Comparison of ENCODE assay signal across 8 mouse cellular contexts in genomic region chr10:80960551-80961508, GRCm38 (mm10). TPM values are rescaled to one million over a fixed set of nuclear protein-coding genes. Genes with fewer than 3 reads are reported as not detected.
A peak's percentile ranks its signal among the peaks of the same experiment; 100 is the strongest.
DNase-seq lines count a peak whose midpoint lies in the region; ATAC-seq lines count a peak whose summit lies in the region.

No protein-coding gene starts in this region.

- H3K4me3 ChIP-seq in neural tube, embryonic 15.5 days (replicated peaks), result no peak overlapping the region
- no peak overlapping the region; a peak in 1 of 4 replicates for H3K4me3 ChIP-seq in heart, embryonic 14.5 days (ENCODE audit: control insufficient read depth in 1 of 2, insufficient read depth in 1 of 2, low read depth in 1 of 2, low read length in 2 of 2)
- 0 out of 2 replicates have a peak overlapping the region, but pooled peaks have one; percentile 3 for H3K4me3 ChIP-seq in limb, embryonic 12.5 days (replicated peaks)

- peaks cover 4% of the 10 kb centered on the region; the same call in 1 of the 2 replicates for H3K27me3 ChIP-seq in neural tube, embryonic 15.5 days (replicated peaks)
- H3K27me3 ChIP-seq in heart, embryonic 14.5 days (ENCODE audit: control insufficient read depth, insufficient read depth, low read length), result no peaks in the 10 kb centered on the region
- no peaks in the 10 kb centered on the region for H3K27me3 ChIP-seq in limb, embryonic 12.5 days

- WGBS in neural tube, embryonic 15.5 days, result 16% methylated on average over 14 of the region's 16 CpGs
- WGBS in heart, embryonic 14.5 days, result 15% methylated on average over 12 of the region's 16 CpGs
- WGBS in limb, embryonic 12.5 days, result 13% methylated on average over 16 of the region's 16 CpGs

- peaks cover 17% of the 10 kb centered on the region for H3K4me1 ChIP-seq in neural tube, embryonic 15.5 days
- peaks cover 32 to 43% of the 10 kb centered on the region in 2 experiments for H3K4me1 ChIP-seq in heart, embryonic 14.5 days (ENCODE audit: control insufficient read depth in 2 of 2, insufficient read depth in 2 of 2, low read length in 2 of 2)
- peaks cover 37% of the 10 kb centered on the region for H3K4me1 ChIP-seq in limb, embryonic 12.5 days (replicated peaks)

- no peak overlapping the region for H3K4me2 ChIP-seq in neural tube, embryonic 15.5 days
- H3K4me2 ChIP-seq in heart, embryonic 14.5 days (ENCODE audit: low read length), result peak overlapping the region; percentile 23
- H3K4me2 ChIP-seq in limb, embryonic 12.5 days, result peak overlapping the region; percentile 28

- DNase-seq in neural tube, embryonic 10.5 days (ENCODE audit: extremely low spot score, low spot score), result peak; percentile 70
- DNase-seq in embryo, embryonic 10 days (ENCODE audit: low spot score), result peak; percentile 81
- DNase-seq in naive thymus-derived CD4-positive, alpha-beta T cell, adult 2 months (ENCODE audit: low read depth), result peak; percentile 61
- no peak for DNase-seq in layer of hippocampus, postnatal 10 days (ENCODE audit: low spot score in 2 of 2)

- no peaks in the 10 kb centered on the region for H3K36me3 ChIP-seq in neural tube, embryonic 15.5 days
- H3K36me3 ChIP-seq in heart, embryonic 14.5 days (ENCODE audit: control insufficient read depth, insufficient read depth, low read length), result no peaks in the 10 kb centered on the region
- no peaks in the 10 kb centered on the region for H3K36me3 ChIP-seq in limb, embryonic 12.5 days

- no peak overlapping the region for H3K27ac ChIP-seq in neural tube, embryonic 15.5 days (replicated peaks)
- peak overlapping the region; percentile 71 to 84 for H3K27ac ChIP-seq in heart, embryonic 14.5 days (replicated peaks in 1 of 2; ENCODE audit: control insufficient read depth in 1 of 2, insufficient read depth in 1 of 2, low read depth in 2 of 2, low read length in 2 of 2)
- H3K27ac ChIP-seq in limb, embryonic 12.5 days, result peak overlapping the region; percentile 79

- no peaks in the 10 kb centered on the region for H3K9me3 ChIP-seq in neural tube, embryonic 15.5 days (replicated peaks)
- H3K9me3 ChIP-seq in heart, embryonic 14.5 days (ENCODE audit: control insufficient read depth, low read length), result no peaks in the 10 kb centered on the region
- H3K9me3 ChIP-seq in limb, embryonic 12.5 days, result no peaks in the 10 kb centered on the region

- no peak for ATAC-seq in neural tube, embryonic 15.5 days (ENCODE audit: low FRiP score)
- ATAC-seq in heart, embryonic 14.5 days (ENCODE audit: insufficient number of reproducible peaks, insufficient read depth, low FRiP score, low read depth), result peak; percentile 51; the same call in 1 of the 2 replicates
- ATAC-seq in limb, embryonic 12.5 days (ENCODE audit: insufficient number of reproducible peaks, insufficient read depth, low FRiP score, low TSS enrichment, low read depth), result peak; percentile 54; the same call in 1 of the 2 replicates
- ATAC-seq in erythroid progenitor cell, adult 5-6 weeks (replicated peaks; ENCODE audit: low FRiP score, poor library complexity, severe bottlenecking), result no peak

- no peak overlapping the region for H3K9ac ChIP-seq in neural tube, embryonic 15.5 days (replicated peaks)
- peak overlapping the region; percentile 54 for H3K9ac ChIP-seq in heart, embryonic 14.5 days (ENCODE audit: low read length)
- peak overlapping the region; percentile 23; the same call in 1 of the 2 replicates for H3K9ac ChIP-seq in limb, embryonic 12.5 days (replicated peaks)

RNA-seq across cellular contexts. Expression of gene Gadd45b, which starts 31.0 kb away (rescaled TPM):
- 9.0 and 11.1 TPM in 2 replicates for polyA plus RNA-seq in neural tube, embryonic 15.5 days (2015; fragmentation: Nextera tagmentation; extraction: Ambion mirVana)
- 34.5 and 39.8 TPM in 2 replicates for polyA plus RNA-seq in heart, embryonic 14.5 days (2014; fragmentation: Nextera tagmentation; extraction: Ambion mirVana)
- polyA plus RNA-seq in limb, embryonic 12.5 days (2016; fragmentation: Nextera tagmentation; extraction: Ambion mirVana), result 19.4 and 20.6 TPM in 2 replicates
- total RNA-seq in erythroid progenitor cell, adult 5-6 weeks (2015; ENCODE audit: low replicate concordance), result 1.3 and 1.8 TPM in 2 replicates
- 3.6 and 9.2 TPM in 2 replicates for total RNA-seq in erythroid progenitor cell, adult 5-6 weeks (2017; ENCODE audit: low replicate concordance)
- 10 to 100 TPM; 12.1 to 14.4 TPM for total RNA-seq in layer of hippocampus, postnatal 10 days (2021)

RNA-seq across cellular contexts. Expression of gene Lmnb2, which starts 42.8 kb away (rescaled TPM):
- polyA plus RNA-seq in neural tube, embryonic 15.5 days (2015; fragmentation: Nextera tagmentation; extraction: Ambion mirVana), result 39.0 and 39.9 TPM in 2 replicates
- 7.3 and 8.1 TPM in 2 replicates for polyA plus RNA-seq in heart, embryonic 14.5 days (2014; fragmentation: Nextera tagmentation; extraction: Ambion mirVana)
- 74.8 and 75.2 TPM in 2 replicates for polyA plus RNA-seq in limb, embryonic 12.5 days (2016; fragmentation: Nextera tagmentation; extraction: Ambion mirVana)
- 0.36 and 1.3 TPM in 2 replicates for total RNA-seq in erythroid progenitor cell, adult 5-6 weeks (2015; ENCODE audit: low replicate concordance)
- total RNA-seq in erythroid progenitor cell, adult 5-6 weeks (2017; ENCODE audit: low replicate concordance), result 7.3 and 9.0 TPM in 2 replicates
- total RNA-seq in layer of hippocampus, postnatal 10 days (2021), result 10 to 100 TPM; 23.1 to 26.2 TPM

RNA-seq across cellular contexts. Expression of gene Gng7, which starts 53.9 kb away (rescaled TPM):
- 22.8 and 24.9 TPM in 2 replicates for polyA plus RNA-seq in neural tube, embryonic 15.5 days (2015; fragmentation: Nextera tagmentation; extraction: Ambion mirVana)
- polyA plus RNA-seq in heart, embryonic 14.5 days (2014; fragmentation: Nextera tagmentation; extraction: Ambion mirVana), result 1.2 and 1.4 TPM in 2 replicates
- polyA plus RNA-seq in limb, embryonic 12.5 days (2016; fragmentation: Nextera tagmentation; extraction: Ambion mirVana), result 6.2 and 6.4 TPM in 2 replicates
- total RNA-seq in erythroid progenitor cell, adult 5-6 weeks (2015; ENCODE audit: low replicate concordance), result not detected in 2 replicates
- 0.38 and 0.90 TPM in 2 replicates for total RNA-seq in erythroid progenitor cell, adult 5-6 weeks (2017; ENCODE audit: low replicate concordance)
- 100 to 1,000 TPM; 145 to 156 TPM for total RNA-seq in layer of hippocampus, postnatal 10 days (2021)

Comparison
In these comparisons a context has a peak if more than half of its experiments do, and no peak if none do; other contexts are left out.
1. DNase-seq: peak in neural tube, embryonic 10.5 days (single experiment), embryo, embryonic 10 days (single experiment) and naive thymus-derived CD4-positive, alpha-beta T cell, adult 2 months (single experiment); none in layer of hippocampus, postnatal 10 days (0 of 2).
2. ATAC-seq: peak in heart, embryonic 14.5 days (single experiment) and limb, embryonic 12.5 days (single experiment); none in neural tube, embryonic 15.5 days (single experiment) and erythroid progenitor cell, adult 5-6 weeks (single experiment).